Mouse (Mus musculus) CH12.LX (cell line): ENCODE data around the gene Dlk1. TPM values are rescaled to one million over a fixed set of nuclear protein-coding genes. Genes with fewer than 3 reads are reported as not detected.

Experiments
- DNase-seq: peaks from one replicate; pipeline ENCODE4 v3.0.0-alpha.2; 2013; ENCODE audit errors: extremely low read depth
- H3K27ac ChIP-seq: 2 replicates; pipeline ENCODE4 v1.5.1; 2012; ENCODE audit warnings: low read depth, mild to moderate bottlenecking, control low read depth, moderate library complexity; ENCODE audit not compliant: insufficient read depth
- H3K27me3 ChIP-seq: replicated peaks from 2 replicates; pipeline ENCODE3; 2012; ENCODE audit warnings: inconsistent platforms
- H3K36me3 ChIP-seq, 2 experiments: replicated peaks in 1 of 2; 2 replicates each; pipeline versions ENCODE3 to v1.6.1; 2012; ENCODE audit warnings: inconsistent platforms in 1 of 2, low read length in 1 of 2, mild to moderate bottlenecking in 1 of 2, mixed read lengths in 1 of 2, moderate library complexity in 1 of 2; ENCODE audit not compliant: control insufficient read depth in 1 of 2, insufficient read depth in 1 of 2
- H3K4me1 ChIP-seq, 2 experiments: 2 replicates each; pipeline ENCODE4 v1.6.1; 2012; ENCODE audit warnings: inconsistent platforms in 1 of 2, moderate library complexity in 1 of 2; ENCODE audit not compliant: insufficient read depth in 2 of 2, control insufficient read depth in 1 of 2
- H3K4me2 ChIP-seq: 2 replicates; pipeline ENCODE4 v1.6.1; 2012; ENCODE audit warnings: low read depth, mild to moderate bottlenecking, control low read depth; ENCODE audit not compliant: poor library complexity, insufficient read depth, severe bottlenecking
- H3K4me3 ChIP-seq, 3 experiments: fragments of 150-350 bp in 1 of 3; sonication (generic) in 1 of 3; replicated peaks in 1 of 3; 2 replicates each; pipeline versions ENCODE3 to v1.5.1; 2011 to 2012; ENCODE audit warnings: low read depth in 2 of 3, low read length in 2 of 3, mild to moderate bottlenecking in 2 of 3, moderate library complexity in 2 of 3, control low read depth in 1 of 3, improper control_type of control experiment in 1 of 3, inconsistent platforms in 1 of 3, mixed read lengths in 1 of 3; ENCODE audit not compliant: poor library complexity in 1 of 3
- H3K79me2 ChIP-seq: replicated peaks from 2 replicates; pipeline ENCODE4 v1.6.1; 2012; ENCODE audit warnings: mild to moderate bottlenecking, moderate library complexity; ENCODE audit not compliant: control insufficient read depth, poor library complexity, insufficient read depth, severe bottlenecking; ENCODE audit errors: extremely low read depth
- H3K9ac ChIP-seq: 2 replicates; pipeline ENCODE4 v1.6.1; 2012; ENCODE audit warnings: low read depth, mild to moderate bottlenecking, control low read depth, moderate library complexity; ENCODE audit not compliant: insufficient read depth
- H3K9me3 ChIP-seq: replicated peaks from 2 replicates; pipeline ENCODE3; 2012; ENCODE audit warnings: low read length, inconsistent platforms, mixed read lengths
- CHD1 ChIP-seq: IDR thresholded peaks from 2 replicates; pipeline ENCODE4 v1.6.1; 2012; ENCODE audit warnings: low read depth, low read length, improper control_type of control experiment, inconsistent platforms
- E2F4 ChIP-seq: IDR thresholded peaks from 2 replicates; pipeline ENCODE4 v1.6.1; 2011; ENCODE audit warnings: low read depth, low read length, improper control_type of control experiment; ENCODE audit not compliant: insufficient replicate concordance
- ETS1 ChIP-seq: conservative IDR thresholded peaks from 2 replicates; pipeline ENCODE4 v1.6.1; 2012; ENCODE audit warnings: low read depth, mild to moderate bottlenecking, inconsistent platforms, low read length, improper control_type of control experiment, moderate library complexity
- JUN ChIP-seq: IDR thresholded peaks from 2 replicates; pipeline ENCODE4 v1.6.1; 2011; ENCODE audit warnings: low read depth, mild to moderate bottlenecking, low read length, improper control_type of control experiment, moderate library complexity; ENCODE audit not compliant: insufficient read depth
- JUND ChIP-seq: conservative IDR thresholded peaks from 2 replicates; pipeline ENCODE4 v1.6.1; 2011; ENCODE audit warnings: low read depth, low read length, improper control_type of control experiment
- KAT2A ChIP-seq: IDR thresholded peaks from 2 replicates; pipeline ENCODE4 v1.6.1; 2012; ENCODE audit warnings: low read length, improper control_type of control experiment, inconsistent platforms; ENCODE audit not compliant: insufficient replicate concordance
- MAFK ChIP-seq: IDR thresholded peaks from 2 replicates; pipeline ENCODE4 v1.6.1; 2011; ENCODE audit warnings: low read length, improper control_type of control experiment; ENCODE audit not compliant: insufficient replicate concordance
- MAX ChIP-seq: IDR thresholded peaks from 2 replicates; pipeline ENCODE4 v1.6.1; 2011; ENCODE audit warnings: low read length, improper control_type of control experiment
- MAZ ChIP-seq: IDR thresholded peaks from 2 replicates; pipeline ENCODE4 v1.6.1; 2012; ENCODE audit warnings: low read depth, mild to moderate bottlenecking, inconsistent platforms, low read length, improper control_type of control experiment, moderate library complexity
- MEF2A ChIP-seq: IDR thresholded peaks from 2 replicates; pipeline ENCODE4 v1.6.1; 2014; ENCODE audit warnings: low read depth, mild to moderate bottlenecking, inconsistent platforms, low read length, improper control_type of control experiment, borderline replicate concordance
- MYC ChIP-seq: IDR thresholded peaks from 2 replicates; pipeline ENCODE4 v1.6.1; 2011; ENCODE audit warnings: low read depth, mild to moderate bottlenecking, improper control_type of control experiment, low read length
- NELFE ChIP-seq: IDR thresholded peaks from 2 replicates; pipeline ENCODE4 v1.6.1; 2011; ENCODE audit warnings: low read depth, low read length, improper control_type of control experiment
- POLR2A ChIP-seq: IDR thresholded peaks from 2 replicates; pipeline ENCODE4 v1.6.1; 2011; ENCODE audit warnings: low read depth, mild to moderate bottlenecking, improper control_type of control experiment, low read length
- RAD21 ChIP-seq: IDR thresholded peaks from 2 replicates; pipeline ENCODE4 v1.6.1; 2011; ENCODE audit warnings: low read depth, mild to moderate bottlenecking, low read length, improper control_type of control experiment, moderate library complexity
- RCOR1 ChIP-seq: conservative IDR thresholded peaks from 2 replicates; pipeline ENCODE4 v1.6.1; 2012; ENCODE audit warnings: low read depth, mild to moderate bottlenecking, inconsistent platforms, low read length, improper control_type of control experiment
- SMC3 ChIP-seq: IDR thresholded peaks from 2 replicates; pipeline ENCODE4 v1.6.1; 2011; ENCODE audit warnings: low read depth, low read length, improper control_type of control experiment
- TBP ChIP-seq: conservative IDR thresholded peaks from 2 replicates; pipeline ENCODE4 v1.6.1; 2011; ENCODE audit warnings: low read depth, low read length, improper control_type of control experiment
- TCF12 ChIP-seq: IDR thresholded peaks from 2 replicates; pipeline ENCODE4 v1.6.1; 2014; ENCODE audit warnings: low read depth, mild to moderate bottlenecking, inconsistent platforms, low read length, improper control_type of control experiment
- UBTF ChIP-seq: IDR thresholded peaks from 2 replicates; pipeline ENCODE4 v1.6.1; 2012; ENCODE audit warnings: low read depth, mild to moderate bottlenecking, inconsistent platforms, low read length, improper control_type of control experiment, moderate library complexity
- USF1 ChIP-seq: IDR thresholded peaks from 2 replicates; pipeline ENCODE4 v1.6.1; 2014; ENCODE audit warnings: low read depth, mild to moderate bottlenecking, inconsistent platforms, low read length, improper control_type of control experiment
- USF2 ChIP-seq: conservative IDR thresholded peaks from 2 replicates; pipeline ENCODE4 v1.6.1; 2011; ENCODE audit warnings: low read depth, low read length, improper control_type of control experiment
- ZMIZ1 ChIP-seq: IDR thresholded peaks from 2 replicates; pipeline ENCODE4 v1.6.1; 2012; ENCODE audit warnings: low read depth, mild to moderate bottlenecking, inconsistent platforms, low read length, improper control_type of control experiment
- dilution Hi-C: fragments of 300-500 bp; cut with MboI; formaldehyde crosslinking; loops from 2 replicates; pipeline ENCODE4 v1.14.3; 2020; ENCODE audit warnings: low sequenced_read_pairs; ENCODE audit not compliant: extremely low pct_unique_long_range_greater_than_20kb, extremely low pct_ligation_motif_present
- in situ Hi-C: fragments of 300-500 bp; cut with MboI; formaldehyde crosslinking; loops from 3 replicates; pipeline ENCODE4 v1.14.3; 2019; ENCODE audit warnings: low sequenced_read_pairs, low pct_ligation_motif_present, low pct_unique_long_range_greater_than_20kb, mixed read lengths
- polyA plus RNA-seq: library from polyadenylated mRNA; unstranded; fragments of >175 nt; gene quantifications from 2 replicates; pipeline ENCODE4 v1.2.1, GENCODE M21; 2012; ENCODE audit warnings: low read depth; ENCODE audit not compliant: insufficient read length
- total RNA-seq, 2 experiments: library from RNA; depleted of rRNA; stranded (reverse); fragments of 300-350 nt in 1 of 2; fragments of >200 nt in 1 of 2; gene quantifications; 2 replicates each; pipeline ENCODE4 v1.2.3; 2012 to 2014

Dlk1 gene
- total and polyA plus RNA-seq, 3 experiments: not detected

GRCm38 (mm10) chr12:109509531-109510137 lies 57.0 kb downstream of the Dlk1 start:
- H3K27me3 ChIP-seq: no peaks in the 10 kb centered on the region
- no peak overlapping the region for H3K4me2 ChIP-seq
- in situ Hi-C loops (no loop called here), dilution Hi-C loops (no loop called here)
- TF ChIP-seq MAFK (no peak), SMC3 (no peak), E2F4 (no peak), USF2 (no peak), MAZ (no peak), TBP (no peak), JUN (no peak), MYC (no peak), ZMIZ1 (no peak), MAX (no peak), ETS1 (no peak), UBTF (no peak), TCF12 (no peak), CHD1 (no peak)
- H3K79me2 ChIP-seq: no peaks in the 10 kb centered on the region
- no peak for DNase-seq
- H3K4me1 ChIP-seq: no peaks in the 10 kb centered on the region
- H3K4me3 ChIP-seq: no peak overlapping the region
- no peaks in the 10 kb centered on the region for H3K36me3 ChIP-seq
- H3K27ac ChIP-seq: no peak overlapping the region
- H3K9me3 ChIP-seq: peaks cover 97% of the 10 kb centered on the region
- H3K9ac ChIP-seq: no peak overlapping the region

GRCm38 (mm10) chr12:109510247-109510646 lies 57.6 kb downstream of the Dlk1 start:
- no peaks in the 10 kb centered on the region for H3K27me3 ChIP-seq
- no peak for DNase-seq
- no peak overlapping the region for H3K27ac ChIP-seq
- TF ChIP-seq RAD21 (no peak), SMC3 (no peak), MAZ (no peak), MEF2A (no peak), JUND (no peak), POLR2A (no peak), KAT2A (no peak), RCOR1 (no peak), USF1 (no peak), MYC (no peak), NELFE (no peak), MAX (no peak), ETS1 (no peak)
- no peaks in the 10 kb centered on the region for H3K79me2 ChIP-seq
- H3K9me3 ChIP-seq: peaks cover 97% of the 10 kb centered on the region
- H3K4me3 ChIP-seq: no peak overlapping the region
- H3K4me1 ChIP-seq: no peaks in the 10 kb centered on the region
- H3K9ac ChIP-seq: no peak overlapping the region
- in situ Hi-C loops: no loop called here
- no peaks in the 10 kb centered on the region for H3K36me3 ChIP-seq
- no peak overlapping the region for H3K4me2 ChIP-seq
- dilution Hi-C loops: no loop called here
